Mouse (Mus musculus) stomach, embryonic 15.5 days (tissue): ENCODE results near the gene Pcp4. TPM values are rescaled to one million over a fixed set of nuclear protein-coding genes. Genes with fewer than 3 reads are reported as not detected.

Source experiments
- ATAC-seq: fragments of 200-750 bp; cut with Nextera tagmentation; 2 replicates; pipeline ENCODE4 v1.8.0; 2017; ENCODE audit warnings: low read depth, moderate number of reproducible peaks, moderate TSS enrichment; ENCODE audit not compliant: insufficient read depth, low FRiP score
- H3K27ac ChIP-seq: fragments of 300-500 bp; sonication (generic); 2 replicates; pipeline ENCODE4 v1.5.1; 2015; ENCODE audit warnings: mild to moderate bottlenecking, inconsistent platforms
- H3K27me3 ChIP-seq: fragments of 300-500 bp; sonication (generic); replicated peaks from 2 replicates; pipeline ENCODE4 v1.6.1; 2015; ENCODE audit warnings: inconsistent platforms
- H3K36me3 ChIP-seq: fragments of 300-500 bp; sonication (generic); 2 replicates; pipeline ENCODE4 v1.6.1; 2015; ENCODE audit warnings: inconsistent platforms
- H3K4me1 ChIP-seq: fragments of 300-500 bp; sonication (generic); 2 replicates; pipeline ENCODE4 v1.6.1; 2015; ENCODE audit warnings: inconsistent platforms
- H3K4me2 ChIP-seq: fragments of 300-500 bp; sonication (generic); 2 replicates; pipeline ENCODE4 v1.6.1; 2015; ENCODE audit warnings: mild to moderate bottlenecking, inconsistent platforms
- H3K4me3 ChIP-seq: fragments of 300-500 bp; sonication (generic); replicated peaks from 2 replicates; pipeline ENCODE4 v1.5.1; 2015; ENCODE audit warnings: inconsistent platforms
- H3K9ac ChIP-seq: fragments of 300-500 bp; sonication (generic); 2 replicates; pipeline ENCODE4 v1.6.1; 2015; ENCODE audit warnings: inconsistent platforms
- H3K9me3 ChIP-seq: fragments of 300-500 bp; sonication (generic); 2 replicates; pipeline ENCODE4 v1.6.1; 2016; ENCODE audit warnings: inconsistent platforms
- WGBS: fragments of 180-500 bp; shearing (Covaris S2); methylation state at CpG from one replicate; pipeline ENCODE4 v1.1.7; 2015; 5-methylcytosine and 5-hydroxymethylcytosine counted together
- polyA plus RNA-seq: library from polyadenylated mRNA; unstranded; fragments of >200 nt; fragmentation: Nextera tagmentation; extraction: Ambion mirVana; gene quantifications from 2 replicates; pipeline ENCODE4 v1.2.1, GENCODE M21; 2015

Gene Pcp4
- polyA plus RNA-seq, 1 experiment from 2014 or later, result 40.5 TPM

DNA sequence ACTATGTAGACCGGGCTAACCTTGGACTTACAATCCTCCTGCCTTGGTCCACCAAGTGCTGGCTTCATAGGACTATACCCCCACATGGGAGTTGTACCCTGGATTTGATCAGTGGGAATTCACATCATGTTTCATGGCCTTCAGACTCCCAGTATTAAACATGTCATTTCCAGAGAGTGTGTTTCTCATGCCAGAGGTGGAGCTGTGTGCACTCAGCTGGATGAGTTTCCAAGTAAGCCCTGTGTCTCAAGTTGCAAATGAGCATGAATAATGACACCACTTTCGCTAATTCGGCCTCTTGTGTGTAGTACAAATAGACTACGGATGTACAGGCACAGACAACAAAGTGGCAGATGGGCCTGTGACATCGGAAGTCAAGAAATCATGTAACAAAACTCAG lies 20.6 kb downstream of the Pcp4 start:
- no peak for ATAC-seq
- H3K9me3 ChIP-seq, result no peaks in the 10 kb centered on the region
- H3K4me3 ChIP-seq, result no peak overlapping the region
- no peaks in the 10 kb centered on the region for H3K4me1 ChIP-seq
- H3K27me3 ChIP-seq, result no peaks in the 10 kb centered on the region
- H3K27ac ChIP-seq, result no peak overlapping the region
- no peak overlapping the region for H3K4me2 ChIP-seq
- no peaks in the 10 kb centered on the region for H3K36me3 ChIP-seq
- no peak overlapping the region for H3K9ac ChIP-seq
- WGBS, result 75% methylated on average over 5 of the region's 5 CpGs

DNA sequence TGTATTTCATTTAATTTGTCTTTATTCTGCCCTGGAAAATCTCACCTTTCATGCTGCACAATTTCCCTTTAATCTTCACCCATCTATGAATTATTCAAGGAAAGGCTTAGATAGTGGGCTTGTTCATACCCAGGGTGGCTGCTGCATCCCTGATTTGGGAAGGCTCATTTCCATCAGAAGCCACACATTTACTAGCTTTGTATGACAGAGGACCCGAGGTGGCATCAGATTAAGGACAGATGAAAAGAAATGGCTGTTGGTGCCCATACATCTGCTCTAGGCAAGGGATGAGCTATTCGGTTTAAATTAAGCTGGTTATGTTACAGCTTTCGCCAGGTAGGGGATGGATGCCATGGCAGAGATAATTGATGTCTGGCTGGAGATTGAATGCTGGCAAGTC lies 24.1 kb downstream of the Pcp4 start:
- Histone ChIP-seq H3K36me3 (no peaks in the 10 kb centered on the region), H3K27ac (no peak overlapping the region), H3K4me3 (no peak overlapping the region), H3K4me2 (no peak overlapping the region), H3K9me3 (no peaks in the 10 kb centered on the region), H3K4me1 (no peaks in the 10 kb centered on the region), H3K9ac (no peak overlapping the region), H3K27me3 (no peaks in the 10 kb centered on the region)
- ATAC-seq, result no peak
- 83% methylated on average over 3 of the region's 3 CpGs for WGBS

DNA sequence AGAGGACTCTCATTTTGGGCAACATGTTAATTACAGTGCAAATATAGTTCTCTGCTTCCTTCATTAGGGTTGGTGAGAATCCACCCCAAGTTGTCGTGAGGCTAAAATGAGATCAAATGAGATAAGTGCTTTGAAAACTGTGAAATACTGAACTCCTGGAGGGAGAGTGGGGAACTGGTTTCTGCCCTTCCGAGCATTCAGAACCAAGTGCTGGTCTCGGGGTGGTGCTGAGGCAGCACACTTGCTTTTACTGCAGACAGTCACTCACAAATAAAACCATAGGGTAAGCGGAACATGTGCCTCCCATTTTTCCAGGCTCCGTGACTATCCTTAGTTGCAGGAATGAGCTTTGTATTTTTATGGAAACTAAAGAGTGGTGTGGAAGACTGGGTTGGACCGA lies 26.7 kb downstream of the Pcp4 start:
- ATAC-seq, result no peak

DNA sequence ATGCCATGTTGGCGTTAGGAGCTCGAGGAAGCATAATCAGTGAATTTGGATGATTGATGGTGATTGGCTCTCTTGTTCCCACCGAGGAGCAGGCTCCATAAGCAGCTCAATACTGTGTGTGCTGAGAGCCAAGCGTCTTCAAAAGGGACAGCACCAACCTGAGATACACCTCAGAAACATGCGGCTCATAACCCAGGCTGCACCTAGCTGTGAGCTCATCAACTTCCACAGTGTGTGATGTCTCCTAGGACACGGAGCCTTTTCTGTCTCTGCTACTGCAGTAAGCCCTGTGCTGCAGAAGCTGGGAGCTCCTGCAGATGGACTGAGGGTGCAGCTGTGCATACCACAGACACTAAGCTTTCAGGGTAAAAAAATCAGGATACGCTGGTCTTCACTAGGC lies 31.5 kb downstream of the Pcp4 start:
- 31% methylated on average over 7 of the region's 7 CpGs for WGBS
- H3K9ac ChIP-seq, result no peak overlapping the region
- H3K4me1 ChIP-seq, result no peaks in the 10 kb centered on the region
- H3K9me3 ChIP-seq, result no peaks in the 10 kb centered on the region
- no peaks in the 10 kb centered on the region for H3K36me3 ChIP-seq
- H3K27ac ChIP-seq, result no peak overlapping the region
- H3K4me3 ChIP-seq, result no peak overlapping the region
- H3K4me2 ChIP-seq, result no peak overlapping the region
- no peak for ATAC-seq
- H3K27me3 ChIP-seq, result no peaks in the 10 kb centered on the region

More for the DNA sequence above, 26.7 kb downstream of the Pcp4 start:
- 77% methylated on average over 6 of the region's 6 CpGs for WGBS
- no peaks in the 10 kb centered on the region for H3K27me3 ChIP-seq
- no peak overlapping the region for H3K4me3 ChIP-seq
- no peak overlapping the region for H3K27ac ChIP-seq
- no peaks in the 10 kb centered on the region for H3K9me3 ChIP-seq
- H3K9ac ChIP-seq, result no peak overlapping the region
- no peak overlapping the region for H3K4me2 ChIP-seq
- no peaks in the 10 kb centered on the region for H3K36me3 ChIP-seq
- H3K4me1 ChIP-seq, result no peaks in the 10 kb centered on the region

DNA sequence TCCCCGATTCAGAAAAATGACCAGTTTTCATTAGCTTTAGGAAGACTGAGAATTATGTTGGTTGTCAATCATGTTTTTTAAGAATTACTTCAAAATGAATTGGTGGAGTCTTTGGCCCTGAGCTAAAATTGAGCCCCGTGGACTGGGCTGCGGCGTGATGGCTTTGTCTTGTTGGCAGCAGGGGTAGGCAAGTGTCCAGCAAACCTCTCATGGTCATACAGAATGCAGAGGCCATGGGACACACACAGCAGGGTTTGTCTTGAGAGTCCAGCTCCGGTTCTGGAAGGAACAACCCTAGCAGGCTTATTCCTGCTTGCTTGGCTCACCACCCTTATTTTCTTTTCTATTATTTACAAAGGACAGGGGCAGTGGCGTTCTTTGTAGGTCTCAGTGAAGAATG lies 33.8 kb downstream of the Pcp4 start:
- Histone ChIP-seq H3K9me3 (no peaks in the 10 kb centered on the region), H3K9ac (no peak overlapping the region), H3K27ac (no peak overlapping the region), H3K27me3 (no peaks in the 10 kb centered on the region), H3K4me2 (no peak overlapping the region), H3K36me3 (no peaks in the 10 kb centered on the region), H3K4me3 (no peak overlapping the region), H3K4me1 (no peaks in the 10 kb centered on the region)
- ATAC-seq, result no peak
- WGBS, result 84% methylated on average over 6 of the region's 6 CpGs

DNA sequence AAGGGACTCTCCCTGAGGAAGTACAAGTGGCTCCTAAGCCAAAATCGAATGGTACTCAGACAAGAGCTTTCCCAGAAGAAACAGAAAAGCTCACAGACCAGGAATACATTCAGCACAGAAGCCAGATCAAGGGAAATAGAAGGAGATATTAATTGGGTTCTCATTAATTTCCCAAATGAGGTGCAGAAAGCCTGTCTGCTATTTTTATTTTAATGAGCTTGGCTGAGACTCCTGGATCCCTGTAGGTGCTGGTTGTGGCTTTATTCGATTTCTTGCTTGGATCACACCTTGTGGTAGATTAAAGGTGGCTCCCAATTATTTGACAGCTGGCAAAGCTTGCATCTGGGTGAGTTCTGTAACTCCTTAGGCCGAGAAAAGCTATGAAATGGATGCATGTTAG lies 35.2 kb downstream of the Pcp4 start:
- Histone ChIP-seq H3K36me3 (no peaks in the 10 kb centered on the region), H3K4me2 (no peak overlapping the region), H3K4me3 (no peak overlapping the region), H3K4me1 (no peaks in the 10 kb centered on the region), H3K9ac (no peak overlapping the region), H3K9me3 (no peaks in the 10 kb centered on the region), H3K27ac (no peak overlapping the region), H3K27me3 (no peaks in the 10 kb centered on the region)
- ATAC-seq, result no peak
- WGBS, result 64% methylated on average over 3 of the region's 3 CpGs

DNA sequence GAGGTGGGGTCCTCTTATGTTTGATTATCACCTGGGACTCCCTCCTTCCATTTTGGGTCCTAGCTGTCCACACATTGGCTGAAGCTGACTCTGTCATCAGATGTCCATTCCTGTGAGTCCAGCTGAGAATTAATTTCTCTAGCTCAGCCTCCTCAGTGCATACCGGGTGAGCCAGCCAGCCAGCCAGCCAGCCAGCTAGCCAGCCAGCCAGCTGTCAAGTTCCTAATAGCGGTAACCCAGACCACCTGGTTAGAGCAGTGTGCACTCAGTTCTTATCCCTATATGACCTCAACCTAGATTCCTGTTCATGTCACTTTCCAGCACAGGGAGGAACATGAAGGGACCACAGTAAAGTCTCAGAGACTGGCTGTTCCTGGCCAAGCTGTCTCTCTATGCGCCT lies 47.1 kb downstream of the Pcp4 start:
- H3K4me3 ChIP-seq, result no peak overlapping the region
- 57% methylated on average over 3 of the region's 3 CpGs for WGBS
- H3K9me3 ChIP-seq, result no peaks in the 10 kb centered on the region
- ATAC-seq, result no peak
- H3K27me3 ChIP-seq, result no peaks in the 10 kb centered on the region
- H3K36me3 ChIP-seq, result no peaks in the 10 kb centered on the region
- no peak overlapping the region for H3K4me2 ChIP-seq
- no peaks in the 10 kb centered on the region for H3K4me1 ChIP-seq
- H3K9ac ChIP-seq, result no peak overlapping the region
- no peak overlapping the region for H3K27ac ChIP-seq

DNA sequence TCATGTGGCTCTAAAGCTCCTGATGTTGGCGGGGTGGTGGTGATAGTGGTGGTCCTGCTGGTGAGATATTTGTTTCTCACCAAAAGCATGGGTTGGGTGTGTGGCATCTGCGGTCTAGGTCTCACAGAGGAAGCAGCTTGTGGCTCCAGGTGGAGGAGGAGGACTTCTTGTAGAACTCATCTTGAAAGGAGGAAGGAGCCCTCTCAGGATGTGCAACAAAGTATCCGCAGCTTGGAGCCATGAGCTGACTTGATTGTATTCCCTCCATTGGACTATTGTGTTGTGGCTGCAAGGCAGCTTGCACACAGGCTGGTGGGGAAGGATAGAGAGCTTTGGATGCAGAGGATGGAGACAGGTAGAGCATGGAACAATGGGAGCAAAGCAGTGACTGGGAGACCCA lies 60.1 kb downstream of the Pcp4 start:
- no peaks in the 10 kb centered on the region for H3K4me1 ChIP-seq
- ATAC-seq, result no peak
- no peak overlapping the region for H3K27ac ChIP-seq
- no peak overlapping the region for H3K9ac ChIP-seq
- no peaks in the 10 kb centered on the region for H3K36me3 ChIP-seq
- H3K4me2 ChIP-seq, result no peak overlapping the region
- no peaks in the 10 kb centered on the region for H3K9me3 ChIP-seq
- no peaks in the 10 kb centered on the region for H3K27me3 ChIP-seq
- WGBS, result 89% methylated on average over 3 of the region's 3 CpGs
- no peak overlapping the region for H3K4me3 ChIP-seq

DNA sequence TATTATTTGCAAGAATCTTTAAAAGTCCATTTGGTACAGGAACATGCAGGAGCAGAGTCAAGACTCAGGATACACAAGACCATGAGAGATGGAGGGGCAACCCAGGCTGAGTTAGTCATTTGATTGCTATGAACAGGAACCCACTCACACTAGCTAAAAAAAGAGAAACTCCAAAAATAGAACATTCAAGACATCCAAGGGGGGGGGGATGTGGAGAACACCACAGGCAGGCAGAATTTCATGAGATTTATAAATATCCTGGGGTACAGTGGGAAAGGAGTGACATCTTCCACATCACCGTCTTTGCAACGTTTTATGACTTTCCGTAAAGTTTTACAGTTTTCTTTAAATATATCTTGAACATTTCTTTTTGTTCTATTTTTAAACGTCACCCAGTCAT lies 61.1 kb downstream of the Pcp4 start:
- no peak overlapping the region for H3K9ac ChIP-seq
- H3K27me3 ChIP-seq, result no peaks in the 10 kb centered on the region
- WGBS, result 76% methylated on average over 4 of the region's 4 CpGs
- 0 out of 2 replicates have a peak, but pooled peaks cover under 1% of the 10 kb centered on the region for H3K4me1 ChIP-seq
- H3K9me3 ChIP-seq, result no peaks in the 10 kb centered on the region
- no peak overlapping the region for H3K27ac ChIP-seq
- H3K36me3 ChIP-seq, result no peaks in the 10 kb centered on the region
- no peak overlapping the region for H3K4me2 ChIP-seq
- H3K4me3 ChIP-seq, result no peak overlapping the region
- ATAC-seq, result no peak

DNA sequence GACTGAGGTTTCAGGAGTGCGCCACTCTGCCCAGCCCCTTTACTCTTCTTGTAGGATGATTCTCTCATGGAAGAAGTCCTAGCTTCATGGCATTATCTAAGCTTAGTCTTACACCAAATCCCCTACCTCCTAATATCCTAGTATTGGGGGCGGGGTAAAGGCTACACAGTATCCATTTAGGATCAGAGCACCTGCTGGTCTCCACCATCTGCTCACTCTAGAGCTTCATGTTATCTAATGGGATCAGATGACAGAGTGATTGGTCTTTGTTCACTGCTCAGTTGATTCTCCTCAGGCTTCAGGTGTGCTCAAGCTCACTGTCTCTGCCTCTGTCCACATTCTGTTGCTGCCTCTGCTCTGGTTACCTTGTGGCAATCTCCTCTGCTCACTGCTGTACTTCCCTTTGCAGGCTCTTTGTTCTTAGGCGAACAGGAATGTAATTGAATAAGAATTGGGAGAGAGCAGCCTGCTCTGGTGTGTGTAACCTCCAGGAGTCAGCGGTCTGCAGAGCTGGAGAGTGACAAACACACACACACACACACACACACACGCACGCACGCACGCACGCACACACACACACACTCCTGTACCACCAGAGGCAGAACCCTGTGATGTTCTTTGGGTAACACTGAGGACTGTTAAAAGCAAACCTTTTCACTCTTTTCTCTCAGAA lies 62.6 kb downstream of the Pcp4 start:
- H3K9ac ChIP-seq, result no peak overlapping the region
- WGBS, result 68% methylated on average over 9 of the region's 9 CpGs
- no peak overlapping the region for H3K27ac ChIP-seq
- H3K36me3 ChIP-seq, result no peaks in the 10 kb centered on the region
- no peak for ATAC-seq
- 0 out of 2 replicates have a peak, but pooled peaks cover 5% of the 10 kb centered on the region for H3K4me1 ChIP-seq
- no peaks in the 10 kb centered on the region for H3K9me3 ChIP-seq
- no peak overlapping the region for H3K4me2 ChIP-seq
- no peak overlapping the region for H3K4me3 ChIP-seq
- no peaks in the 10 kb centered on the region for H3K27me3 ChIP-seq

DNA sequence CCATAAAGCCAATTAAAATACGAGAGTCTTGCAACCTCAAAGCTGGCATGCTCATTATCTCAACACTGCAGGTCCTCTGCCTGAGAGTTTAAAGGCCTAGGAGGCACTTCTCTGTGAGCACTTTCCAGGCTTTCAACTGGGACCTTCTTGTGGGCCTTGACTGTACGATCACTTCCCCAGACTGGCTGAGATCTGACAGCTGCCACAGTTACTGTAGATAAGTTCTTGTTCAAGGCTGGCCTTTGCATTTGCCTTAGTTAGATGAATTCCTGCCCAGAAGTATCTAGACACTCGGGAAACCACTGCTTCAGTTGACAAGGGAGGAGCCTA lies 63.1 kb downstream of the Pcp4 start:
- Histone ChIP-seq H3K36me3 (no peaks in the 10 kb centered on the region), H3K4me3 (no peak overlapping the region), H3K27ac (no peak overlapping the region), H3K9me3 (no peaks in the 10 kb centered on the region), H3K27me3 (0 out of 2 replicates have a peak, but pooled peaks cover 2% of the 10 kb centered on the region), H3K4me2 (no peak overlapping the region), H3K4me1 (0 out of 2 replicates have a peak, but pooled peaks cover 5% of the 10 kb centered on the region), H3K9ac (no peak overlapping the region)
- ATAC-seq, result no peak
- 48% methylated on average over 3 of the region's 3 CpGs for WGBS

DNA sequence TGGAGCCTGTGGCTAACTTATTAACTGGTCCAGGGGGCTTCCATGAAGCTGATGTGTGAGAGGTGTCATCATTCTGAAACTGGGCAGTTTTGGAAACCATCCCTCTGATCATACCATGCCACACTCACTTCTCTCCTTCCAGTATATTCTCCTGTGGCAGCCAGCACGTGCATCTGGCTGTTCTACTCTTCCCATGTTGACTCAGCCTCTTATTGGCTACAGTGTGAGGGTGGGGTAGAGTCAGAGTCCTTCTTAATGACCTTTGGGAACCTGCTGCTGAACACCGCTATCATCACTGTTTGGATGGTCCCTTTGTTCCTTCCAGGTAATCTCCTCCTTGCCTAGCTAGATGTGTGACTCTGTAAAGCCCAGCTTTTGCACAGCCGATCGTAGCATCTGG lies 63.6 kb downstream of the Pcp4 start:
- no peak overlapping the region for H3K4me3 ChIP-seq
- 0 out of 2 replicates have a peak, but pooled peaks cover 3% of the 10 kb centered on the region for H3K27me3 ChIP-seq
- 49% methylated on average over 4 of the region's 4 CpGs for WGBS
- H3K9ac ChIP-seq, result no peak overlapping the region
- no peak overlapping the region for H3K27ac ChIP-seq
- H3K4me2 ChIP-seq, result no peak overlapping the region
- no peaks in the 10 kb centered on the region for H3K9me3 ChIP-seq
- no peak for ATAC-seq
- 0 out of 2 replicates have a peak, but pooled peaks cover 5% of the 10 kb centered on the region for H3K4me1 ChIP-seq
- H3K36me3 ChIP-seq, result no peaks in the 10 kb centered on the region

DNA sequence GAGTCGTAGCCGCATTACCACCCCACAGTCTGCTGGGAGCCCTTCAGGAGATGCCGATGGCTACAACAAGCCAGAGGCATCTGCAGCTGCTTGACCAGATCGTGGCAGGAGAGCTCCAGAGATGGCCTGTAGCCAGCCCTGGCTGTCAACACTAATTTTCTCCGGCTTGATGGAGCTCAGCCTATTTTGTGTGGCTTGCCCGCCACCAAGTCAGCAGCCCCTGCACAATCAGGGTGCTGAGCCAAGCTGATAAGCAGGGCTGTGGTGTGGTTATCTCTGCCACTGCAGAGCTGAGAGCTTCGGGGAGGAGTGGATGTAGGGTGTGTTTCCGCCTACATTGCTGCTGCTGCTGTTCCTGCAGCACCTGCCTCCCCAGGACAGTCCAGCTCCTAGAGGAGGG lies 66.3 kb downstream of the Pcp4 start:
- H3K9ac ChIP-seq, result no peak overlapping the region
- H3K36me3 ChIP-seq, result no peaks in the 10 kb centered on the region
- no peak overlapping the region for H3K4me3 ChIP-seq
- no peak overlapping the region for H3K4me2 ChIP-seq
- no peaks in the 10 kb centered on the region for H3K9me3 ChIP-seq
- 0 out of 2 replicates have a peak, but pooled peaks cover 5% of the 10 kb centered on the region for H3K4me1 ChIP-seq
- 46% methylated on average over 8 of the region's 8 CpGs for WGBS
- peak; percentile 63; the same call in 1 of the 2 replicates for ATAC-seq
- H3K27me3 ChIP-seq, result 0 out of 2 replicates have a peak, but pooled peaks cover 3% of the 10 kb centered on the region
- no peak overlapping the region for H3K27ac ChIP-seq
